Mouse (Mus musculus) layer of hippocampus, postnatal 14 days (tissue): ENCODE data around the gene Saysd1. TPM values are rescaled to one million over a fixed set of nuclear protein-coding genes. Genes with fewer than 3 reads are reported as not detected.
A peak's percentile ranks its signal among the peaks of the same experiment; 100 is the strongest.

ENCODE experiments used
- DNase-seq, 2 experiments: peaks; one replicate each; pipeline ENCODE4 v3.0.0; 2021 to 2022; ENCODE audit warnings: low spot score in 2 of 2, mixed read lengths in 1 of 2
- total RNA-seq, 2 experiments: library from RNA; stranded (reverse); gene quantifications; 2 replicates each; pipeline ENCODE4 v1.2.3; 2021

The Saysd1 gene
- total RNA-seq, 2 experiments from 2014 or later, result 5.2 to 6.6 TPM

- DNase-seq, result no peak
These were observed 27.1 kb upstream of the Saysd1 start for GRCm38 (mm10) chr14:20165413-20165812.

DNA sequence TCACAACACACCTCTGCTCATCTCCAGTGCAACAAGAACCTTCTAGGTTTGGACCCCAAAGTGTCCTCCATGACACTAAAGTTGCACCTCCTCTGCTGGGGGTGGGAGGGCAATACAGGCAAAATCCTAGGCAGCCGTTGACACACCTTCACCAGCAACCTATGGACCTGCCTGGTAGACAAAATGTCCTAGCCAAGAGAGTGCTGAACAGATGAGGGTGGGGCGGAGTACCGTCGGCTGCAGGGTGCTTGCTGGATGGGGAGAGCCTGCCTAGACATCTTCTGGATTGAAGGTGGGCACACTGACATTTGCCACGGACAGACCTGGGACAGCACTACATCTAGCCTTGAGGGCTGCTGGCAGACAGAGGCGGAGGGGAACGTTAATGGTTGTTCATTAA is 26.1 kb upstream of the Saysd1 start:
- DNase-seq, result no peak

DNA sequence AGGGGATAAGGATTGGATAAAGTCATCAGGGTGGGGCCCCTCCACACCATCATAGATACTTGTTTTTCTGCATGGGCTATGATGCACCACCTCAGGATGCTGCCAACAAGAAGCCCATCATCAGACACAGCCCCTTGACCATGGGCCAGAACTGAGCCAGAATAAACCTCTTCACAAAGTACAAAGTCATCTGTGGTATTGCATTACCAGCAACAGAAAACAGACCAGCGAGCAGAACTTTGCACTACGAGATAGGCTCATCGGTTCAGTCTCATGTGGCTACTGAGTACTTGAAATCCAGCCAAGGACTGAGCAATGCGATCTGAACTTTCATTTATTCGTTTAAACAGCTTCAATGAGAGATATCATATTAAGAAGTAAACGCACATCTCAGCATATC is 24.4 kb upstream of the Saysd1 start:
- no peak for DNase-seq

GRCm38 (mm10) chr14:20158727-20159681 is 20.7 kb upstream of the Saysd1 start:
- no peak for DNase-seq

DNA sequence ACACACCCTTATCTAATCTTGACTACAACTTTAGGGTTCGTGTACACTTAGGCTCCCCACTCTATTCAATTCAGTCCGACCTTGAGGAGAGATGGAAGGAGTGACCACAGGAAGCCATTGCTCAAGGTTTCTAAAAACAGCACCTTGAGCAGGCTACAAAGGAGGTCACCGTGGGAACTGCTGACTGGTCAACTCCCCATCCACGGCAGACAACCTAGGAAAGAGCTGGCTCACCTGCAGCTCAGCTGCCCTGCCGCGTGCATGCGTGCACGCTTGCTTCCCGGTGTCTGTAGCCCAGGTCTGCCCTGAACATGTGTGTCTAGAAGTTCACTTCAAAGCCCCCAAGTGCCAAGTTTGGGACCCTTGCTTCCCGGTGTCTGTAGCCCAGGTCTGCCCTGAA is 19.3 kb upstream of the Saysd1 start:
- no peak for DNase-seq

GRCm38 (mm10) chr14:20155718-20156117 is 17.4 kb upstream of the Saysd1 start:
- DNase-seq, result no peak

DNA sequence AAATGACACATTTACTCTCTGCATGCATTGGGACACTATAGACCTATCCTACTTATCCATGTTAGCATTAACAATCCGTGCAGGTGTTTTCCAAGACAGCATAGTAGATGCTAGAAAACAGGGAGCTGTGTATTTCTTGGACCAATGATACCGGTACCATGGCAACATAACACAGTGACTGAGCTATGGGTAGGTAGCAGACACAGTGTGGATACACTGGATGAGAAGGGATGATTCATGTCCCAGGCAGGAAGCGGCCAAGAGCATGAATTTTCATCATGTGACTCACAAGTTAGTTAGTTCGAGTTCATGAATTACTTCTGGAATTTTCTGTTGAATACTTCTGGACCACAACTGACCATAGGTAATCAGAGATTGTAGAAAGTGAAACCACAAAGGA is 16.6 kb upstream of the Saysd1 start:
- no peak for DNase-seq

GRCm38 (mm10) chr14:20154245-20154644 is 15.9 kb upstream of the Saysd1 start:
- no peak for DNase-seq

DNA sequence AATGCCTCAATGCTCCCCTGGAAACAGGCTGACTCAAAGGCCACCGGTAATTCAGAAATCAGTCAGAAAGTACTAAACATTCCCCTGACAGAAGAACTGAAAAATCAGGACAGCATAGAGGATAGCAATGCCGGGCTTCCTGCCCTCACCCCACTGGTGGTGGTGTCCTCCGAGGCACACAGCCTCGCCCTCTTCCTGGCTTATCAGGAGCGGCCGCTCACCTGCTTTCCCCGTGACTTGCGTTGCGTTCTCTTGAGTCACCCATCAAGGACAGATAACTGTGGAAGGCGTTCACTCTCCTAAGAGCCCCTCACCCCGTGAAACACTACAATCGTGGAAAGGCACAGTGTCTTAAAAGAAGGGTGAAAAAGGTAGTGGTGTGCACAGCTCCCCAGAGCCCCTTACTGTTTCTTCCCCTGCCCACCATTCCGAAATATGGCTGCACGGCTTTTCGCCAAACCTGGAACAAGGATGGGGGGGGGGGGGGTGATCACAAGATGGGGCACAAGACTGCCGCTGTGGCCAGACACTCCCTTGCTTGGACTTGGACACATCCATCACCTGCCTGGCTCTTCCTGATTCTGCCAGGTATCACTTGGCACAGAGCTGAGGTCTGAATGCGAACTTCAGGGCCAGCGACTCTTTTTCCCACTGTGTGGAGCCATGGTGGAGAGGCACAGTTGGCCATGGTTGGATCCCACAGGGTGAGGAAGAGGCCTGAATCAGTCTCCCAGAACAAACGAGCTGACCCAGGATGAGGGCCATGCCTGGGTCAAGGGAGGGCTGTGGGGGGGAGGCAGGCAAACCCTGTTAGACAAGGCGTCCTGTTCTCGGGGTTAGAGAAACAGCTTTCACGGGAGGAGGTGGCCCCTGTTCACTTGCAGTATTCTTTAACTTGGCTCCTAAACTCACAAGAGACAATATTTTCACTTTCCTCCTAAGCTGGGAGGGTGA is 11.1 kb upstream of the Saysd1 start:
- no peak for DNase-seq

- no peak for DNase-seq
These were observed 10.2 kb upstream of the Saysd1 start for GRCm38 (mm10) chr14:20148514-20148913.

DNA sequence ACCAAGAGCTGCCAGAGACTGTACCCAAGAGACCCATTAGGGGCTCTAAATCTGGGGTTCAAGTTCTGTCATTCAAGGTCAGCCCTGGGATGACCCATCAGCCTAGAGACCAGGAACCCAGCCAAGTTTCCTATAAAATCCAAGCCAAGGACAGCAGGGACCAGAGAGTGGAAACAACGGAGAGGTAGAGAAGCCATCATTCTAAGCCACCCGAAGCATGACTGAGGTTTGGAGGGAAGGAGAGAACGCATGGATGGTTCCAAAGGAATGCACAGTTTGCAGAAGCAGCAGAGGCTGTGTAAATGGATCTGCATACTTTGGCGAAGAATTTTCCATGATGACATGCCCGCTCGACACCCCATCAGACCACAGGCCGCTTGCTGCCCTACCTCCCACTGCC is 9.5 kb upstream of the Saysd1 start:
- DNase-seq, result no peak

- peak in 1 of 2 experiments; percentile 7 for DNase-seq
These were observed 5.8 kb upstream of the Saysd1 start for GRCm38 (mm10) chr14:20144093-20144492.

DNA sequence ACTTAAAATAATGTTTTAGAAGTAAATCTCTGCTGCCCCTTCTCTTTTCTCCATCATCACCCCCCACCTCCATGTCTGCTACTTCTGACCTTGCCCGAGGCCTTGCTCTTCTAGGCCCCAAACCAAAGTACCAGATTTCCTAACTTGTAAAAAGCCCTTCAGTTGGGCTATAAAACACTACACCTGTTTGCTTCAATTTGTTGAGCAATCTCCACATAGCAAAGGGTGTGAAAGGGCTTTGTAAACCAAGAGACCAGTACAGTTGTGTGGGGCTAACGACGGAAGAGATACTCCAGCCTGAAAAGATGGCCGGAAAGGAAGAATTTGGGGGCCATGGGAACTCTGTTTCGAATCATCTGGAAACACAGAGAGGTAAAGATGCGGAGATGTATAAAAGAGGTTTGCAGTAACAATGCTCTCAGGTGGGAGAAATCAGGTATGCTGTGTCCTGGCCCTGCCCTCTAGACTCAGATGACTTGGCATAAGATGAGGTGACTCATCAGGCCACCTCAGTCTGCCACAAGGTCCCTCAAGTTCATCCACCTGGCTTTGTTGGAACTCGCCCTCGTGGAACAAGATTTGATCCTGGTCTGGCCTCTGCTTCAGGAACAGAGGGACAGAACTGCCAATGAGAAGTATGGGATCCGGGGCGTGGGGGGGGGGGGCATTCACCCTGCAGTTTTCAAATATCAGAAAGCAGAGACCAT is 3.2 kb downstream of the Saysd1 start:
- DNase-seq, result no peak

- DNase-seq, result no peak
These were observed 10.2 kb downstream of the Saysd1 start for GRCm38 (mm10) chr14:20128162-20128561.

DNA sequence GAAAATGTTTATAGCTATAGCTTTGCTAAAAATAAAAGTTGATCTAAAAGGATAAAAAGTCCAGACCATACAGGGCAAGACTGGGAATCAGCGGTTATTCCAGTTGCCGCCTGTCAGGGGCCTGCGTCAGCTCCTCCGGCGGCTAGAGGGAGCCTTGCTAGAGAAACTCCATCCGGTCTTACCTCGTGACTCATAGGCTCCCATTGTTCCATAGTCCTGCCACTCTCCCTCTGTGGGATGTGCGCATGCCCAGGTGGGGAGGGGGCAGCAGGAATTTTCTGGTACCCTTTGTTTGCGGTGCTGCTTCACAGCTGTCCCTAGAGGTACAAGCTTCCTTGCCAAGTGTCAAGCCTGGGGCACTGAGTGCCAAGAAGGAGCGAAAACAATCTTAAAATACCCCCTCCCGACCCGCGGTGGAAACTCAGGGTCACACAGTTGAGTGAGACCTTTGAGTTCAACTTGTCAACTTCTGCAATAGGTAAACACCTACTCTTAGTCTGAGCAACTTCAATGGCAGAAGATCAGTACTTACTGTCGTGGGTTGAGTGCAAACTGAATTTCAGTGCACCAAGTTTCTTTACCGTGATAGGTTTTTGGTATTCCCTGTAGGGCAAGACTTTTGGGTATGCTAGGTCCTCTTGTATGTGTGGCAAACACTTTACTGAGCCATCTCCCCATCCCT is 10.8 kb downstream of the Saysd1 start:
- no peak for DNase-seq

DNA sequence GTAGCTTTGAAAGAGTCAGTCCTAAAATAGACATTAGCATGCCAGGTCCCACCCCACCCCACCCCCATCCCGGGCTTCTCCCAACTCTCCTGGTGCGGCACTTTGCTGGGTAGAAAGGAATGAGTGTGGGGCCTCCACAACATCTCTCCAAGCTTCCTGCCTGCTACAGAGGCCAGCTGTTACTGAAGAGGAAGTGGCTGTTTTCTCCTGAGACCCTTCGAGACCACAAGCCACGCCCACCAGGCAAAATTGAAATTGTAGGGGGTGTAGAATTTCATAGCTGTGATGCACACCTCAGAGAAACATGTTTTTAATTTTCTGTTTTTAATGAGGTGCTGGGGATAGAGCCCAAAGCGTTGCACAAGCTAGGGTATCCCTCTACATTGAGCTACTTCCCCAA is 17.5 kb downstream of the Saysd1 start:
- no peak for DNase-seq

GRCm38 (mm10) chr14:20120012-20120411 is 18.3 kb downstream of the Saysd1 start:
- no peak for DNase-seq

- DNase-seq, result no peak
These were observed 22.2 kb downstream of the Saysd1 start for GRCm38 (mm10) chr14:20116149-20116605.

DNA sequence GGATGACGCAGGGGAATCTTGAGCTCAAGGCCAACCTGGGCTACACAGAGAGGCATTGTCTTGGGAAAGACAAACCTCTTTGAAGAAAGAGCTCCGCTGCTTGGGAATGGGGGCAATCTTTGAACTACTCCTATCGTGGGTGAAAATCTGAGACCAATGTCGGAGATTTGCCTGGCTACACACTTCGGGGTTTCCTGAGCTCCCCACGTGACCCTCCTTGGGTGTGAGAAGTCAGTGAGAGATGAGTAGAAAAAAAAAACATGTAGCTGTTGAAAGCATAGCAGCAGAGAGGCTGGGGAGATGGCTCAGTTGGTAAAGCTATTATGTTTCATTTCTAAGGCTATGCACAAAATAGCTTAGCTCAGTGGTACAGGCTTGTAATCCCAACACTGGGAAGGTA is 23.4 kb downstream of the Saysd1 start:
- no peak for DNase-seq

GRCm38 (mm10) chr14:20113964-20114363 is 24.4 kb downstream of the Saysd1 start:
- DNase-seq, result peak; percentile 75 to 84
